Mouse (Mus musculus): ENCODE measurements around the gene Magi2. TPM values are rescaled to one million over a fixed set of nuclear protein-coding genes. Genes with fewer than 3 reads are reported as not detected.

Gene Magi2
- polyA plus RNA-seq, 1 experiment from 2014 or later, result 9.3 TPM

DNA sequence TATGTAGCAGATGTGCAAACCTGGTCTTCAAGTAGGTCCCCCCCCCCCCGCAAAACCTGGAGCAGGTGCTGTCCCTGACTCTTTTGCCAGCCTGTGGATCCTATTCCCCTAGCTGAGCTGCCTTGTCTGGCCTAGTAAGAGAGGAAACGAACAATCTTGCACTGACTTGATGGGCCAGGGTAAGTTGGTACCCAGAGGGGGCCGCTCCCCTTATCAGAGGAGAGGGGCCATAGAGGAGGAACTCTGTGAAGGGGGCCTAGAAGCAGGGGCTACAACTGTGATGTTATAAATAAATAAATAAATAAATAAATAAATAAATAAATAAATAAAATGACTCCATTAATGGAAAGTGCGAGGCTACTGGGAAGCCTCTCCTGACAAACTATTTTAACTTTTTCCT, 848.0 kb downstream of the Magi2 start:
- 89% methylated on average over 4 of the region's 4 CpGs for WGBS
- no peak overlapping the region for H3K4me2 ChIP-seq (replicated peaks; ENCODE audit: low read depth, low read length)
- ATAC-seq (ENCODE audit: low FRiP score, low TSS enrichment), result no peak

DNA sequence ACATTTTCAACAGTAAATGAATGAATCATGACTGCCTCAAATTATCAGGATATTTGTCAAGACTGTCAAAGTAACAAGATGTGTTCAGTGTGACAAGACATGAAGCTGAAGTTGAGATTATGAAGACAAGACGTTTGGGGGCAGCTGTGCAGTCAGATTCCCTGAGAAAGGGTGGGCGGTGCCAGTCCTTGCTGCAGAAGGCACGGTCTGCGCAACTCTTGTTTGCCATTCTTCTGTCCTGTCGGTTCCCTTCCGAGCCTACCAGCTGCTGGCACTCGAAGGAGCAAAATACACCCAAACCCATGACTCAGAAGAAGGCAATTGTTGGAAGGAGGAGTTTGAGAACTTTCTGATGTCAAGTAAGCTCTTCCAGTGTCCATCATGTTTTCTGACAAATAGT, 852.1 kb downstream of the Magi2 start:
- Histone ChIP-seq H3K9ac (ENCODE audit: low read depth, low read length) (no peak overlapping the region), H3K4me3 (ENCODE audit: low read length) (no peak overlapping the region), H3K9me3 (ENCODE audit: control insufficient read depth, low read length) (no peaks in the 10 kb centered on the region), H3K27me3 (ENCODE audit: control insufficient read depth, insufficient read depth, low read length) (no peaks in the 10 kb centered on the region), H3K4me2 (replicated peaks; ENCODE audit: low read depth, low read length) (no peak overlapping the region), H3K36me3 (ENCODE audit: control insufficient read depth, insufficient read depth, low read length) (no peaks in the 10 kb centered on the region), H3K4me1 (ENCODE audit: control insufficient read depth, insufficient read depth, low read length) (no peaks in the 10 kb centered on the region), H3K27ac (ENCODE audit: low read depth, low read length) (no peak overlapping the region)
- ATAC-seq (ENCODE audit: low FRiP score, low TSS enrichment), result no peak
- WGBS, result 87% methylated on average over 7 of the region's 7 CpGs

More for the DNA sequence above, 848.0 kb downstream of the Magi2 start:
- no peaks in the 10 kb centered on the region for H3K4me1 ChIP-seq (ENCODE audit: control insufficient read depth, insufficient read depth, low read length)
- H3K9me3 ChIP-seq (ENCODE audit: control insufficient read depth, low read length), result no peaks in the 10 kb centered on the region
- H3K27ac ChIP-seq (ENCODE audit: low read depth, low read length), result no peak overlapping the region
- no peaks in the 10 kb centered on the region for H3K36me3 ChIP-seq (ENCODE audit: control insufficient read depth, insufficient read depth, low read length)
- H3K9ac ChIP-seq (ENCODE audit: low read depth, low read length), result no peak overlapping the region
- H3K27me3 ChIP-seq (ENCODE audit: control insufficient read depth, insufficient read depth, low read length), result no peaks in the 10 kb centered on the region
- no peak overlapping the region for H3K4me3 ChIP-seq (ENCODE audit: low read length)

DNA sequence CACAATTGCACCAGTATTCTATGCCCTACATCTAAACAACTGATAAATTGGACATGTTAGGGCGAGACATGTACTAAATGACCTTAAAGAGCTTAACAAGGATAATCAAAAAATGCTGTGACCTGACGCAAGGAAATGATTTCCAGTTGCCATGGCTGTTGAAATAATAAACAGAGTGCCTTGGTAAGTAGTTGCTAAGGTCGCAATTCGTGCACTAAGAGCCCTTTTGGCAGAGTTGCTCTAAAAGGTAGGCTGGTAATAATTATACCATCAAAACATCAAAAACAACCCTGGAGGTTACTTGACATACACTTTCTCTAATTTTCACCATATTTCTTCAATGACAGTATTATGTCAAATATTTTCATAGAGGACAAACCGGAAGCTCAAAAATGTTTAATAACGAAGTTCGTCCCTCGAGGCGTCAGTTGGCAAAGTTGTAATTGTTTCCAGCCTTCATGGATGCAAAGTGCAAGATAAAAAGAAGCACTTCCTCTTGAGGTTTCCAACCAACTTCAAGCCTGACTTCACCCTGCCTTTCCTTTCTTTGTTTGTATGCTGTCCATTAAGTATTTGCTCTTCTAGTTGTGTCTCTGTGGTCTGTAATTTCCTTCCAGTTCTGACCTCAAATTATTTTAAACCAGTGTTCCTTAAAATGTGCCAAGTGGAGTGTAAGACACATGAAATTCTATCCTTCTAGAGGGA, 853.9 kb downstream of the Magi2 start:
- no peak for ATAC-seq (ENCODE audit: low FRiP score, low TSS enrichment)
- Histone ChIP-seq H3K27ac (ENCODE audit: low read depth, low read length) (no peak overlapping the region), H3K9ac (ENCODE audit: low read depth, low read length) (no peak overlapping the region), H3K4me1 (ENCODE audit: control insufficient read depth, insufficient read depth, low read length) (no peaks in the 10 kb centered on the region), H3K36me3 (ENCODE audit: control insufficient read depth, insufficient read depth, low read length) (no peaks in the 10 kb centered on the region), H3K4me3 (ENCODE audit: low read length) (no peak overlapping the region), H3K9me3 (ENCODE audit: control insufficient read depth, low read length) (no peaks in the 10 kb centered on the region), H3K4me2 (replicated peaks; ENCODE audit: low read depth, low read length) (no peak overlapping the region), H3K27me3 (ENCODE audit: control insufficient read depth, insufficient read depth, low read length) (no peaks in the 10 kb centered on the region)
- WGBS, result 77% methylated on average over 9 of the region's 9 CpGs

DNA sequence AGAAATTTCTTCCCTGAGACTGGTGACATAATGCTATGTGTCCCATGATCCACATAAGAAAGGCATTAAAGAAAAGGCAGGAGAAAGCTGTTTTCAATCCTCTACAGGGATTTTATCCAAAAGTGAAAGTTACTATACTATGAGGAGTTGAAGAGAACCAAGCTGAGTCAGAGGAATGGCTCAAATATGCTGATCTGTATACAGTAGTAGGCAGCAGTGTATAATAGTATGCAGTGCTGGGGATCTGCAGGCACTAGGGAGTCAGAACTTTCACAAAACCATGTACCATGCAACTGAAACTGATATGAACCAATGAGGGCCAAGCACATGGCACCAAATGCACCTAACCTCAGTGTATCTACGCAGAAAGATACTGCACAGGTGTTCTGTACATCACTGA, 855.5 kb downstream of the Magi2 start:
- WGBS, result 89% methylated on average over 1 of the region's 1 CpGs
- H3K9me3 ChIP-seq (ENCODE audit: control insufficient read depth, low read length), result no peaks in the 10 kb centered on the region
- no peak overlapping the region for H3K4me2 ChIP-seq (replicated peaks; ENCODE audit: low read depth, low read length)
- H3K36me3 ChIP-seq (ENCODE audit: control insufficient read depth, insufficient read depth, low read length), result no peaks in the 10 kb centered on the region
- ATAC-seq (ENCODE audit: low FRiP score, low TSS enrichment), result no peak
- H3K4me1 ChIP-seq (ENCODE audit: control insufficient read depth, insufficient read depth, low read length), result no peaks in the 10 kb centered on the region
- H3K27me3 ChIP-seq (ENCODE audit: control insufficient read depth, insufficient read depth, low read length), result no peaks in the 10 kb centered on the region
- H3K9ac ChIP-seq (ENCODE audit: low read depth, low read length), result no peak overlapping the region
- H3K27ac ChIP-seq (ENCODE audit: low read depth, low read length), result no peak overlapping the region
- no peak overlapping the region for H3K4me3 ChIP-seq (ENCODE audit: low read length)

DNA sequence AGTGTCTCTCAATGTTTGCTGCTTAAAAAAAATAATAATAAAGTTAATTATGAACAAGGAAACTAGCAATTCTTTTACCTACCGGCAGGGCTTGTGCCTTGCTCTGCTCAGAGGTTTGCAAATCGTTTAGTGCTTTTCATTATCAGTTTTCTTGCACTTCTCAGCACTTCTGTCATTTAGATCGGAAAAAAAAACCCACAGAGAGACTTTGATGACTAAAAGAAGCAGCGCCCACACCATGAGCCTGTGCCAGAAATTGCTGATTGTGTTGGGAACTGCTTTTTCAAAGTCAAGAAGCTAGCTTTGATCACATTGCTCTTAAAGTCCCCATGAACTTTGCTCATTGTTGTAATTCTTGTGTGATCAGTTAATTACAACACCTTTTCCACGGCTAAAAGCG, 860.2 kb downstream of the Magi2 start:
- H3K4me3 ChIP-seq (ENCODE audit: low read length), result no peak overlapping the region
- no peaks in the 10 kb centered on the region for H3K9me3 ChIP-seq (ENCODE audit: control insufficient read depth, low read length)
- no peaks in the 10 kb centered on the region for H3K36me3 ChIP-seq (ENCODE audit: control insufficient read depth, insufficient read depth, low read length)
- no peak overlapping the region for H3K27ac ChIP-seq (ENCODE audit: low read depth, low read length)
- H3K4me2 ChIP-seq (replicated peaks; ENCODE audit: low read depth, low read length), result no peak overlapping the region
- no peaks in the 10 kb centered on the region for H3K27me3 ChIP-seq (ENCODE audit: control insufficient read depth, insufficient read depth, low read length)
- WGBS, result 52% methylated on average over 6 of the region's 6 CpGs
- H3K9ac ChIP-seq (ENCODE audit: low read depth, low read length), result no peak overlapping the region
- H3K4me1 ChIP-seq (ENCODE audit: control insufficient read depth, insufficient read depth, low read length), result no peaks in the 10 kb centered on the region
- ATAC-seq (ENCODE audit: low FRiP score, low TSS enrichment), result no peak

DNA sequence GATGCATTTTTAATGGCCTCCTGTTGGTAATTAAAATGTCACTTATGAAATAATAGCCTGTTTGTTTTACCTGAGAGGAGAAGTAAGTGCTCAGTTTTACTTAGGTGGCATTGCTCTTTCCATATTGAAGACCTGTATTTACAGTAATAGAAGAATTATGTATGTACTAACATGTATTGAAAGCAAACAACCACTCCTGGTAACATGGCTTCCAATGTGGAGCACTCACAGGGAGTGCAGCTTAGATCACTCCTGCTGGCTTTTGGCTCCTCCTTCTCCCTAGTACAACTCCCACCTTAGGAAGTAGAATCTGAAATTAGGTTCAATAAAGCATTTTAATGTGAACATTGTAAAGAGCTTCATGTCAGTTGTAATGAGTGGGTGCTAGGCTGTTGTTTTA, 877.0 kb downstream of the Magi2 start:
- no peak for ATAC-seq (ENCODE audit: low FRiP score, low TSS enrichment)
- Histone ChIP-seq H3K4me3 (ENCODE audit: low read length) (no peak overlapping the region), H3K27ac (ENCODE audit: low read depth, low read length) (no peak overlapping the region), H3K27me3 (ENCODE audit: control insufficient read depth, insufficient read depth, low read length) (no peaks in the 10 kb centered on the region), H3K9me3 (ENCODE audit: control insufficient read depth, low read length) (no peaks in the 10 kb centered on the region), H3K4me2 (replicated peaks; ENCODE audit: low read depth, low read length) (no peak overlapping the region), H3K4me1 (ENCODE audit: control insufficient read depth, insufficient read depth, low read length) (no peaks in the 10 kb centered on the region), H3K9ac (ENCODE audit: low read depth, low read length) (no peak overlapping the region), H3K36me3 (ENCODE audit: control insufficient read depth, insufficient read depth, low read length) (no peaks in the 10 kb centered on the region)

DNA sequence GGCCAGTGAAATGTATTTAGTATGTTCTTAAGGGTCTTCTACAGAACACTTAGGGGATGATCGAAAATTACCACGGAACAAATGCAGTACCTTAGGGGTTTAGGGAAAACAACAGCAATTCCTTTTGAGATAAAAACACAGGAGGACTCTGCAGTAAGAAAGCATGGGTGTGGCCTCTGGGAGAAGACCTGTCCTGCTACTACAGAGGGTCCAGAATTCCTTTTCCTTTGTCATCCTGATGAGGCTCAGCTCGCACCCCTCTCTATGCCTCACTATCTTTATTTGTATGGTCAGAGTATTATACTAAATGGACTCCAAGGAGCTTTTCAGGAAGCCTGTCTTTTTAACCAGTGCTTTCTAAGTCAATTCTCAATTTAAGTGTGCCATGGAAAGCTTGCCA, 877.7 kb downstream of the Magi2 start:
- Histone ChIP-seq H3K4me1 (ENCODE audit: control insufficient read depth, insufficient read depth, low read length) (no peaks in the 10 kb centered on the region), H3K27me3 (ENCODE audit: control insufficient read depth, insufficient read depth, low read length) (no peaks in the 10 kb centered on the region), H3K36me3 (ENCODE audit: control insufficient read depth, insufficient read depth, low read length) (no peaks in the 10 kb centered on the region), H3K27ac (ENCODE audit: low read depth, low read length) (no peak overlapping the region), H3K9me3 (ENCODE audit: control insufficient read depth, low read length) (no peaks in the 10 kb centered on the region), H3K4me2 (replicated peaks; ENCODE audit: low read depth, low read length) (no peak overlapping the region), H3K4me3 (ENCODE audit: low read length) (no peak overlapping the region), H3K9ac (ENCODE audit: low read depth, low read length) (no peak overlapping the region)
- ATAC-seq (ENCODE audit: low FRiP score, low TSS enrichment), result no peak
- WGBS, result 72% methylated on average over 3 of the region's 3 CpGs

DNA sequence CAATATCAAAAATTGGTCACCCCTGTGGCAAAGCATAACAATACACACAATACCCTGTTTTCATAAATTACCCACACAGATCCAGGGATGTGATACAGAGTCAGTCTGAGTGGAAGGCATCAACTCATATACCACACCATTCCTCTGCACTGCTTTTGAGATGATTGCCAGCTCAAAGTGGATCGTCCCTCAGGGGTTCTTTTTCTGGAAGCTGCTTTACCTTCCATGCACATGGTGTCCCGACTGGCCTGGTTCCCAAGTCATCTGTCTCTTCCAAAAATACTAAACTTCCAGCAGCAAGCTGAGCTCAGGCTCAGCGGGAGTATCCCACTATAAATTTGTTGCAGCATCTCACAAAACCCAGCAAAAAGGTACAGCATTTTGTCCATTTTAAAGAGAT, 882.7 kb downstream of the Magi2 start:
- Histone ChIP-seq H3K4me2 (replicated peaks; ENCODE audit: low read depth, low read length) (no peak overlapping the region), H3K27ac (ENCODE audit: low read depth, low read length) (no peak overlapping the region), H3K27me3 (ENCODE audit: control insufficient read depth, insufficient read depth, low read length) (no peaks in the 10 kb centered on the region), H3K4me3 (ENCODE audit: low read length) (no peak overlapping the region), H3K9me3 (ENCODE audit: control insufficient read depth, low read length) (no peaks in the 10 kb centered on the region), H3K36me3 (ENCODE audit: control insufficient read depth, insufficient read depth, low read length) (no peaks in the 10 kb centered on the region), H3K4me1 (ENCODE audit: control insufficient read depth, insufficient read depth, low read length) (no peaks in the 10 kb centered on the region), H3K9ac (ENCODE audit: low read depth, low read length) (no peak overlapping the region)
- WGBS, result 82% methylated on average over 3 of the region's 3 CpGs
- ATAC-seq (ENCODE audit: low FRiP score, low TSS enrichment), result no peak

DNA sequence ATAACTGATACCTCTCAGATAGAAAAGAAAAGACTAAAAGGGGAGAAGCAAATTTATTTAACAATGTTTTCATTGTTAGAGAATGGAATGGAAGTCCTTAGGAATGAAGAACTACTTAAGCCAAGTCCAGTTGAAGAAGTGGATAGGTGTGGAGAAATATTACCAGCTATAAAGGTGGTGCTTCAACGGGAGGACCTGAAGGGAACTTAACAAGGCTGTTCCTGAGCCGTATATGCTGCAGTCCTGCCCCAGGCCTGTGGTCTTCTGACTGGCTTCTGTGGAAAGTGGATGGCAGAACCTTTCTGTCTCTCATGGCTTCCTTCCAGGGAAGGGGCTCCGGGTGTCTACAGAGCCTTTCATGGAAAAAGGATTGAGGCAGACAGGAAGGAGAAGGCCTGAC, 890.3 kb downstream of the Magi2 start:
- Histone ChIP-seq H3K27ac (ENCODE audit: low read depth, low read length) (no peak overlapping the region), H3K9me3 (ENCODE audit: control insufficient read depth, low read length) (no peaks in the 10 kb centered on the region), H3K4me1 (ENCODE audit: control insufficient read depth, insufficient read depth, low read length) (no peaks in the 10 kb centered on the region), H3K4me2 (replicated peaks; ENCODE audit: low read depth, low read length) (no peak overlapping the region), H3K9ac (ENCODE audit: low read depth, low read length) (no peak overlapping the region), H3K36me3 (ENCODE audit: control insufficient read depth, insufficient read depth, low read length) (no peaks in the 10 kb centered on the region), H3K4me3 (ENCODE audit: low read length) (no peak overlapping the region), H3K27me3 (ENCODE audit: control insufficient read depth, insufficient read depth, low read length) (no peaks in the 10 kb centered on the region)
- 83% methylated on average over 3 of the region's 3 CpGs for WGBS
- no peak for ATAC-seq (ENCODE audit: low FRiP score, low TSS enrichment)
